9 mouse cellular contexts compared by ENCODE assay signal in genomic region chr7:24586828-24587227, GRCm38 (mm10). TPM values are rescaled to one million over a fixed set of nuclear protein-coding genes. Genes with fewer than 3 reads are reported as not detected.
DNase-seq lines count a peak whose midpoint lies in the region; ATAC-seq and TF ChIP-seq lines count a peak whose summit lies in the region.
"Had no signal": no experiment of that assay in that cellular context is flagged by ENCODE, and none has a peak within 500 bp of the region (broad histone marks: within the 10 kb centered on the region; RNA-seq: fewer than 3 reads in every experiment).

No protein-coding gene starts in this region.

- no peak for TF ChIP-seq EP300 in liver, embryonic 14.5 days (IDR thresholded peaks at IDR 0.05; ENCODE audit: low read depth)

- peak overlapping the region in 1 of 2 experiments; percentile 29; a peak in 1 of 4 replicates for H3K4me3 ChIP-seq in liver, embryonic 14.5 days (ENCODE audit: insufficient read depth in 1 of 2, low read depth in 2 of 2, low read length in 2 of 2)
- no peak overlapping the region for H3K4me3 ChIP-seq in thymus, adult 2 months (ENCODE audit: control insufficient read depth, insufficient read depth, low read length)

- no peak for TF ChIP-seq POLR2A in thymus, adult 2 months (IDR thresholded peaks at IDR 0.05; ENCODE audit: control insufficient read depth, extremely low read depth, insufficient read depth, low read length, poor library complexity)

- no peaks in the 10 kb centered on the region for H3K36me3 ChIP-seq in liver, embryonic 14.5 days (replicated peaks; ENCODE audit: control insufficient read depth, insufficient read depth, low read depth)
- no peaks in the 10 kb centered on the region for H3K36me3 ChIP-seq in thymus, adult 2 months (ENCODE audit: control insufficient read depth, insufficient read depth, low read length)

- peak; percentile 72 for ATAC-seq in liver, embryonic 14.5 days (ENCODE audit: insufficient read depth)

- no peak overlapping the region for H3K9ac ChIP-seq in liver, embryonic 14.5 days (replicated peaks)

- H3K27ac ChIP-seq in liver, embryonic 14.5 days: no peak overlapping the region
- no peak overlapping the region for H3K27ac ChIP-seq in thymus, adult 2 months (ENCODE audit: control insufficient read depth, insufficient read depth, low read length)

- peaks cover 4 to 14% of the 10 kb centered on the region in 2 experiments for H3K4me1 ChIP-seq in liver, embryonic 14.5 days (replicated peaks; ENCODE audit: control insufficient read depth in 2 of 2, insufficient read depth in 2 of 2, low read length in 1 of 2)
- peaks cover 13% of the 10 kb centered on the region for H3K4me1 ChIP-seq in thymus, adult 2 months (replicated peaks; ENCODE audit: control insufficient read depth, insufficient read depth, low read length)

- H3K4me2 ChIP-seq in liver, embryonic 14.5 days (ENCODE audit: low read depth): peak overlapping the region; percentile 48

- peak; percentile 42 to 43 for DNase-seq in cerebellum, postnatal 10 days
- no peak for DNase-seq in cerebellum, adult 18-20 months
- peak; percentile 52 for DNase-seq in lung, postnatal 10 days
- DNase-seq in lung, postnatal 25 days (ENCODE audit: low spot score): no peak
- no peak for DNase-seq in liver, embryonic 14.5 days (ENCODE audit: low read depth in 3 of 3, low spot score in 3 of 3)
- no peak for DNase-seq in adipocyte (ENCODE audit: low spot score)
- DNase-seq in thymus, postnatal 0 days (ENCODE audit: low spot score): no peak
- no peak for DNase-seq in thymus, adult 2 months

- H3K9me3 ChIP-seq in liver, embryonic 14.5 days (ENCODE audit: control insufficient read depth, low read length): no peaks in the 10 kb centered on the region

- H3K27me3 ChIP-seq in liver, embryonic 14.5 days (ENCODE audit: control insufficient read depth, insufficient read depth, low read length): peaks cover 7% of the 10 kb centered on the region
- H3K27me3 ChIP-seq in thymus, adult 2 months (ENCODE audit: control insufficient read depth, insufficient read depth, low read length): no peaks in the 10 kb centered on the region

- no peak for TF ChIP-seq CTCF in liver, embryonic 14.5 days (IDR thresholded peaks at IDR 0.05; ENCODE audit: low read depth)
- TF ChIP-seq CTCF in thymus, adult 2 months (IDR thresholded peaks at IDR 0.05; ENCODE audit: borderline replicate concordance, control insufficient read depth, extremely low read depth, insufficient read depth, low read length, poor library complexity): no peak

- 5% methylated on average over 8 of the region's 8 CpGs for WGBS in liver, embryonic 14.5 days (ENCODE audit: insufficient replicate concordance)
- 35% methylated on average over 8 of the region's 8 CpGs for WGBS in thymus, adult 2 months

RNA-seq across cellular contexts. Expression of gene Ethe1, which starts 0.5 kb away (rescaled TPM):
- 14.8 and 16.5 TPM in 2 replicates for polyA plus RNA-seq in liver, embryonic 14.5 days (2012; rRNA removed)
- polyA plus RNA-seq in liver, embryonic 14.5 days (2014; fragmentation: Nextera tagmentation; extraction: Ambion mirVana): 24.8 and 27.3 TPM in 2 replicates
- polyA plus RNA-seq in thymus, postnatal 0 days (2015; fragmentation: Nextera tagmentation; extraction: Ambion mirVana): 39.2 and 39.9 TPM in 2 replicates
- polyA plus RNA-seq in thymus, adult 2 months (2012; rRNA removed): 43.3 and 45.9 TPM in 2 replicates

RNA-seq across cellular contexts. Expression of gene Zfp575, which starts 0.6 kb away (rescaled TPM):
- polyA plus RNA-seq in liver, embryonic 14.5 days (2012; rRNA removed): 0.09 and 0.11 TPM in 2 replicates
- 0.04 TPM in 1 of 2 replicates, not detected in the other for polyA plus RNA-seq in liver, embryonic 14.5 days (2014; fragmentation: Nextera tagmentation; extraction: Ambion mirVana)
- 0.48 and 0.71 TPM in 2 replicates for polyA plus RNA-seq in thymus, postnatal 0 days (2015; fragmentation: Nextera tagmentation; extraction: Ambion mirVana)
- polyA plus RNA-seq in thymus, adult 2 months (2012; rRNA removed): 0.24 and 0.98 TPM in 2 replicates

RNA-seq across cellular contexts. Expression of gene Phldb3, which starts 23.7 kb away (rescaled TPM):
- 0.38 and 0.59 TPM in 2 replicates for polyA plus RNA-seq in liver, embryonic 14.5 days (2012; rRNA removed)
- polyA plus RNA-seq in liver, embryonic 14.5 days (2014; fragmentation: Nextera tagmentation; extraction: Ambion mirVana): 0.06 and 0.15 TPM in 2 replicates
- polyA plus RNA-seq in thymus, postnatal 0 days (2015; fragmentation: Nextera tagmentation; extraction: Ambion mirVana): 0.47 and 0.73 TPM in 2 replicates
- 10.7 and 11.5 TPM in 2 replicates for polyA plus RNA-seq in thymus, adult 2 months (2012; rRNA removed)

RNA-seq across cellular contexts. Expression of gene Xrcc1, which starts 40.7 kb away (rescaled TPM):
- 27.8 and 28.8 TPM in 2 replicates for polyA plus RNA-seq in liver, embryonic 14.5 days (2012; rRNA removed)
- 27.3 and 40.9 TPM in 2 replicates for polyA plus RNA-seq in liver, embryonic 14.5 days (2014; fragmentation: Nextera tagmentation; extraction: Ambion mirVana)
- polyA plus RNA-seq in thymus, postnatal 0 days (2015; fragmentation: Nextera tagmentation; extraction: Ambion mirVana): 61.0 and 66.5 TPM in 2 replicates
- 115 and 116 TPM in 2 replicates for polyA plus RNA-seq in thymus, adult 2 months (2012; rRNA removed)

RNA-seq across cellular contexts. Expression of gene Pinlyp, which starts 40.9 kb away (rescaled TPM):
- not detected in 2 replicates for polyA plus RNA-seq in liver, embryonic 14.5 days (2012; rRNA removed)
- polyA plus RNA-seq in liver, embryonic 14.5 days (2014; fragmentation: Nextera tagmentation; extraction: Ambion mirVana): not detected in 2 replicates
- polyA plus RNA-seq in thymus, postnatal 0 days (2015; fragmentation: Nextera tagmentation; extraction: Ambion mirVana): 1.8 and 2.4 TPM in 2 replicates
- 3.6 and 5.4 TPM in 2 replicates for polyA plus RNA-seq in thymus, adult 2 months (2012; rRNA removed)
- polyA plus RNA-seq: small intestine, adult 2 months had no signal

Comparison
In these comparisons a context has a peak if more than half of its experiments do, and no peak if none do; other contexts are left out.
1. DNase-seq: peak in cerebellum, postnatal 10 days (2 of 2) and lung, postnatal 10 days (single experiment); none in cerebellum, adult 18-20 months (0 of 2), lung, postnatal 25 days (single experiment), liver, embryonic 14.5 days (0 of 3), adipocyte (single experiment), thymus, postnatal 0 days (single experiment) and thymus, adult 2 months (single experiment).